Comparison of ENCODE assay signal across 8 mouse cellular contexts in genomic region chr11:43483122-43483792, GRCm38 (mm10). TPM values are rescaled to one million over a fixed set of nuclear protein-coding genes. Genes with fewer than 3 reads are reported as not detected.
DNase-seq lines count a peak whose midpoint lies in the region; ATAC-seq and TF ChIP-seq lines count a peak whose summit lies in the region.
"Had no signal": no experiment of that assay in that cellular context is flagged by ENCODE, and none has a peak within 500 bp of the region (broad histone marks: within the 10 kb centered on the region; RNA-seq: fewer than 3 reads in every experiment).

No protein-coding gene starts in this region.

- WGBS in neural tube, embryonic 11.5 days: 39% methylated on average over 6 of the region's 6 CpGs
- 37% methylated on average over 6 of the region's 6 CpGs for WGBS in neural tube, embryonic 15.5 days
- WGBS in kidney, embryonic 16.5 days: 20% methylated on average over 6 of the region's 6 CpGs
- 40% methylated on average over 6 of the region's 6 CpGs for WGBS in stomach, postnatal 0 days

- TF ChIP-seq EP300 in stomach, postnatal 0 days (optimal IDR thresholded peaks at IDR 0.05): no peak

- ATAC-seq in neural tube, embryonic 11.5 days (ENCODE audit: insufficient read depth, low FRiP score, low TSS enrichment): no peak
- no peak for ATAC-seq in neural tube, embryonic 15.5 days (ENCODE audit: low FRiP score)
- peak; percentile 94 for ATAC-seq in kidney, embryonic 16.5 days (ENCODE audit: low FRiP score, low TSS enrichment)
- peak; percentile 41; the same call in 1 of the 2 replicates for ATAC-seq in stomach, postnatal 0 days (ENCODE audit: low FRiP score, low TSS enrichment)
- ATAC-seq: liver, embryonic 12.5 days had no signal

- no peak overlapping the region for H3K9ac ChIP-seq in neural tube, embryonic 11.5 days (ENCODE audit: low read length)
- no peak overlapping the region for H3K9ac ChIP-seq in neural tube, embryonic 15.5 days (replicated peaks)
- H3K9ac ChIP-seq in kidney, embryonic 16.5 days (replicated peaks; ENCODE audit: low read length): no peak overlapping the region; the same call in 1 of the 2 replicates
- no peak overlapping the region for H3K9ac ChIP-seq in stomach, postnatal 0 days (ENCODE audit: low read length)
- H3K9ac ChIP-seq: liver, embryonic 12.5 days had no signal

- no peak overlapping the region for H3K4me2 ChIP-seq in neural tube, embryonic 11.5 days (ENCODE audit: low read depth)
- no peak overlapping the region for H3K4me2 ChIP-seq in neural tube, embryonic 15.5 days
- no peak overlapping the region for H3K4me2 ChIP-seq in kidney, embryonic 16.5 days (replicated peaks; ENCODE audit: low read depth, low read length)
- no peak overlapping the region for H3K4me2 ChIP-seq in stomach, postnatal 0 days (replicated peaks; ENCODE audit: low read depth)
- H3K4me2 ChIP-seq: liver, embryonic 12.5 days had no signal

- no peaks in the 10 kb centered on the region for H3K4me1 ChIP-seq in neural tube, embryonic 11.5 days (ENCODE audit: control insufficient read depth, insufficient read depth, low read length)
- H3K4me1 ChIP-seq in neural tube, embryonic 15.5 days: peaks cover 12% of the 10 kb centered on the region; the same call in 1 of the 2 replicates
- peaks cover 37% of the 10 kb centered on the region for H3K4me1 ChIP-seq in kidney, embryonic 16.5 days (ENCODE audit: insufficient read depth, low read length)
- no peaks in the 10 kb centered on the region for H3K4me1 ChIP-seq in stomach, postnatal 0 days (replicated peaks; ENCODE audit: control insufficient read depth, insufficient read depth)

- no peaks in the 10 kb centered on the region for H3K36me3 ChIP-seq in neural tube, embryonic 11.5 days (ENCODE audit: control insufficient read depth, insufficient read depth, low read length)
- H3K36me3 ChIP-seq in neural tube, embryonic 15.5 days: no peaks in the 10 kb centered on the region
- no peaks in the 10 kb centered on the region for H3K36me3 ChIP-seq in kidney, embryonic 16.5 days (ENCODE audit: insufficient read depth, low read length)
- H3K36me3 ChIP-seq in stomach, postnatal 0 days (ENCODE audit: control insufficient read depth, insufficient read depth, low read length): no peaks in the 10 kb centered on the region
- H3K36me3 ChIP-seq: liver, embryonic 12.5 days had no signal

- no peak for DNase-seq in neural tube, embryonic 11.5 days (ENCODE audit: low spot score)
- peak; percentile 66 to 82 for DNase-seq in heart, adult 9 months (ENCODE audit: low spot score in 2 of 2)
- DNase-seq in stomach, postnatal 0 days (ENCODE audit: low spot score): no peak
- no peak for DNase-seq in thymus, postnatal 25 days
- no peak for DNase-seq in left cerebral cortex, postnatal 4 days

- TF ChIP-seq CTCF in stomach, postnatal 0 days (IDR thresholded peaks at IDR 0.05; ENCODE audit: low read depth): no peak

- no peak overlapping the region for H3K4me3 ChIP-seq in neural tube, embryonic 11.5 days (ENCODE audit: low read depth, low read length)
- H3K4me3 ChIP-seq in neural tube, embryonic 15.5 days (replicated peaks): no peak overlapping the region
- H3K4me3 ChIP-seq in kidney, embryonic 16.5 days (ENCODE audit: low read length): no peak overlapping the region
- H3K4me3 ChIP-seq in stomach, postnatal 0 days (ENCODE audit: low read depth, low read length): no peak overlapping the region
- H3K4me3 ChIP-seq: liver, embryonic 12.5 days had no signal

- H3K27ac ChIP-seq in neural tube, embryonic 11.5 days (ENCODE audit: low read depth, low read length): peak overlapping the region; percentile 21
- no peak overlapping the region; the same call in 1 of the 2 replicates for H3K27ac ChIP-seq in neural tube, embryonic 15.5 days (replicated peaks)
- peak overlapping the region; percentile 85 for H3K27ac ChIP-seq in kidney, embryonic 16.5 days (ENCODE audit: low read length)
- H3K27ac ChIP-seq in stomach, postnatal 0 days (replicated peaks): peak overlapping the region; percentile 63
- H3K27ac ChIP-seq: liver, embryonic 12.5 days had no signal

- H3K27me3 ChIP-seq in neural tube, embryonic 11.5 days (ENCODE audit: control insufficient read depth, insufficient read depth, low read length): no peaks in the 10 kb centered on the region
- H3K27me3 ChIP-seq in neural tube, embryonic 15.5 days (replicated peaks): no peaks in the 10 kb centered on the region
- H3K27me3 ChIP-seq in kidney, embryonic 16.5 days (ENCODE audit: insufficient read depth, low read length): no peaks in the 10 kb centered on the region
- H3K27me3 ChIP-seq in stomach, postnatal 0 days (ENCODE audit: control insufficient read depth, insufficient read depth, low read length): no peaks in the 10 kb centered on the region

- intact Hi-C loops in left cerebral cortex, postnatal 4 days (cut with DNase I): no loop called here

- H3K9me3 ChIP-seq in neural tube, embryonic 11.5 days (ENCODE audit: control insufficient read depth, low read length): no peaks in the 10 kb centered on the region
- H3K9me3 ChIP-seq in neural tube, embryonic 15.5 days (replicated peaks): no peaks in the 10 kb centered on the region
- H3K9me3 ChIP-seq in kidney, embryonic 16.5 days (ENCODE audit: low read length): no peaks in the 10 kb centered on the region
- no peaks in the 10 kb centered on the region for H3K9me3 ChIP-seq in stomach, postnatal 0 days (ENCODE audit: control insufficient read depth, low read length)
- H3K9me3 ChIP-seq: liver, embryonic 12.5 days had no signal

RNA-seq across cellular contexts. Expression of gene C1qtnf2, which starts 9.2 kb away (rescaled TPM):
- polyA plus RNA-seq in neural tube, embryonic 11.5 days (2014; fragmentation: Nextera tagmentation; extraction: Ambion mirVana): 1.5 and 1.9 TPM in 2 replicates
- 11.5 and 12.6 TPM in 2 replicates for polyA plus RNA-seq in neural tube, embryonic 15.5 days (2015; fragmentation: Nextera tagmentation; extraction: Ambion mirVana)
- 17.8 and 20.8 TPM in 2 replicates for polyA plus RNA-seq in kidney, embryonic 16.5 days (2015; fragmentation: Nextera tagmentation; extraction: Ambion mirVana)
- 18.0 and 19.8 TPM in 2 replicates for polyA plus RNA-seq in stomach, postnatal 0 days (2015; fragmentation: Nextera tagmentation; extraction: Ambion mirVana)
- total RNA-seq in left cerebral cortex, postnatal 4 days (2021): 10 to 100 TPM; 11.7 to 13.7 TPM

RNA-seq across cellular contexts. Expression of gene Ccnjl, which starts 45.3 kb away (rescaled TPM):
- polyA plus RNA-seq in neural tube, embryonic 11.5 days (2014; fragmentation: Nextera tagmentation; extraction: Ambion mirVana): 44.0 and 45.2 TPM in 2 replicates
- polyA plus RNA-seq in neural tube, embryonic 15.5 days (2015; fragmentation: Nextera tagmentation; extraction: Ambion mirVana): 11.0 and 14.2 TPM in 2 replicates
- polyA plus RNA-seq in kidney, embryonic 16.5 days (2015; fragmentation: Nextera tagmentation; extraction: Ambion mirVana): 26.4 and 29.9 TPM in 2 replicates
- 5.2 and 5.5 TPM in 2 replicates for polyA plus RNA-seq in stomach, postnatal 0 days (2015; fragmentation: Nextera tagmentation; extraction: Ambion mirVana)
- 1 to 10 TPM; 4.8 to 5.3 TPM for total RNA-seq in left cerebral cortex, postnatal 4 days (2021)

RNA-seq across cellular contexts. Expression of gene Slu7, which starts 49.7 kb away (rescaled TPM):
- polyA plus RNA-seq in neural tube, embryonic 11.5 days (2014; fragmentation: Nextera tagmentation; extraction: Ambion mirVana): 63.8 and 65.3 TPM in 2 replicates
- polyA plus RNA-seq in neural tube, embryonic 15.5 days (2015; fragmentation: Nextera tagmentation; extraction: Ambion mirVana): 56.5 and 58.9 TPM in 2 replicates
- polyA plus RNA-seq in kidney, embryonic 16.5 days (2015; fragmentation: Nextera tagmentation; extraction: Ambion mirVana): 59.6 and 66.3 TPM in 2 replicates
- polyA plus RNA-seq in stomach, postnatal 0 days (2015; fragmentation: Nextera tagmentation; extraction: Ambion mirVana): 38.1 and 39.3 TPM in 2 replicates
- total RNA-seq in left cerebral cortex, postnatal 4 days (2021): 10 to 100 TPM; 36.6 to 41.8 TPM

RNA-seq across cellular contexts. Expression of gene Pttg1, which starts 57.2 kb away (rescaled TPM):
- 62.8 and 71.2 TPM in 2 replicates for polyA plus RNA-seq in neural tube, embryonic 11.5 days (2014; fragmentation: Nextera tagmentation; extraction: Ambion mirVana)
- 44.3 and 52.7 TPM in 2 replicates for polyA plus RNA-seq in neural tube, embryonic 15.5 days (2015; fragmentation: Nextera tagmentation; extraction: Ambion mirVana)
- 101 and 102 TPM in 2 replicates for polyA plus RNA-seq in kidney, embryonic 16.5 days (2015; fragmentation: Nextera tagmentation; extraction: Ambion mirVana)
- polyA plus RNA-seq in stomach, postnatal 0 days (2015; fragmentation: Nextera tagmentation; extraction: Ambion mirVana): 66.8 and 66.9 TPM in 2 replicates
- 10 to 100 TPM; 12.5 to 14.0 TPM for total RNA-seq in left cerebral cortex, postnatal 4 days (2021)

Comparison
In these comparisons a context has a peak if more than half of its experiments do, and no peak if none do; other contexts are left out.
1. ATAC-seq: peak in kidney, embryonic 16.5 days (single experiment) and stomach, postnatal 0 days (single experiment); none in neural tube, embryonic 11.5 days (single experiment) and neural tube, embryonic 15.5 days (single experiment).
2. DNase-seq: peak in heart, adult 9 months (2 of 2); none in neural tube, embryonic 11.5 days (single experiment), stomach, postnatal 0 days (single experiment), thymus, postnatal 25 days (single experiment) and left cerebral cortex, postnatal 4 days (single experiment).